Mouse (Mus musculus) CD4-positive, CD25-positive, alpha-beta regulatory T cell, adult 2 months (primary cell): ENCODE results near the gene Ccnd1.

Experiments
- DNase-seq: peaks from one replicate; pipeline ENCODE4 v3.0.0-alpha.2; 2012; ENCODE audit warnings: low read depth, low spot score

The Ccnd1 gene

DNA sequence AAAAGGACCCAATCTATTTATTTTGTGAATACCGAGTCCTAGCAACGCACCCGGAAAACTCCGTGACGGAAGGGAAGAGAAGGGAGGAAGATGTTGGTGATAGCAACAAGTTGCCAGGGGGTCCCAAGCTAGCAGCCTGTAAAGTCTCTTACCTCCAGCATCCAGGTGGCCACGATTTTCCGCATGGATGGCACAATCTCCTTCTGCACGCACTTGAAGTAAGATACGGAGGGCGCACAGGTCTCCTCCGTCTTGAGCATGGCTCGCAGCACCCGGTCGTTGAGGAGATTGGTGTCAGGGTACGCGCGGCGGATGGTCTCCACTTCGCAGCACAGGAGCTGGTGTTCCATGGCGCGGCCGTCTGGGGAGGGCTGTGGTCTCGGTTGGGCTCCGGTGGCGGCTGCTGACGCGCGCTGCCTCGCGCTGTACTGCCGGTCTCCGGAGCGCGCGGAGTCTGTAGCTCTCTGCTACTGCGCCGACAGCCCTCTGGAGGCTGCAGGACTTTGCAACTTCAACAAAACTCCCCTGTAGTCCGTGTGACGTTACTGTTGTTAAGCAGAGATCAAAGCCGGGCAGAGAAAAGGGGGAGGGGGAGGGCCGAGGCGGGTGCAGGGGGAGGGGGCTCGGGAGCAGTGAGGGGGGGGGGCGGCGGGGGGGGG, at the start of gene Ccnd1:
Gene Ccnd1 (minus strand): TSS at position 582 of the 659 bp plus-strand sequence.
- DNase-seq: peak; percentile 34

- no peak for DNase-seq
Measured at GRCm38 (mm10) chr7:144988856-144989255, 49.1 kb upstream of the Ccnd1 start.

GRCm38 (mm10) chr7:144985100-144985499, 45.4 kb upstream of the Ccnd1 start:
- DNase-seq: no peak

DNA sequence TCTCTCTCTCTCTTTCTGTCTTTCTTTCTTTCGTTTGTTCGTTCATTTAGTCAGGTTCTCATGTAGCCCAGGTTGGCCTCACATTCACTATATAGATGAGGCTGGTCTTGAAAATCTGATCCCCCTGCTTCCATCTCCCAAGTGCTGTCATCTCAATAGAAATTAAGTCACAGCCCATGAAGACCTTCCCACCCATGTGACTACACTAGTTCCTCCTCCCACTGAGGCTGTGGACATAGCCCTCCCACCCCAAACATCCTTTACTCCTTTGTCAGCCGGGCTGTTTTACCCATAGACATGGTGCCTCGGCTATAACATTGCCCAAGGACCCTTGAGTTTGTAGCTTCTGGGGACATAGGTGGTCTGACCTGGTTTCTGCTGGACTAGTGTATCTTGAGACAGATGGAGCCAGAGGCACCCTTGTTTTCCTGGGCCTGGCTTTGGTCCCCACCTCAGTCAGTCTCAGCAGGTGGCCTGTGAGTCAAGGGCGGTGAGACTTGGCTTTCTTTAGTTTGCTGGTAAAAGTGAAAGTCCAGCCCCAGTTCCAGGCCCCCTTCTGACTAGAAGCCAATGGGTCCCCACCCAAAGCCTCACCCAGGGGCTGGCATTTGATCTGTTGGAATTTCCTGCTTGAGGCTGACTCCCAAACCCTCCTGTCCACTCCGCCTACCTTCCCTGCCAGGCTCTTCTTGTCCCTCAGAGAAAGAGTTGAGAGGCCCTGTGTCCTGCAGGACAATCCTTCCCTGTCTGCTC, 42.8 kb upstream of the Ccnd1 start:
- no peak for DNase-seq

GRCm38 (mm10) chr7:144981426-144982079, 41.8 kb upstream of the Ccnd1 start:
- no peak for DNase-seq

DNA sequence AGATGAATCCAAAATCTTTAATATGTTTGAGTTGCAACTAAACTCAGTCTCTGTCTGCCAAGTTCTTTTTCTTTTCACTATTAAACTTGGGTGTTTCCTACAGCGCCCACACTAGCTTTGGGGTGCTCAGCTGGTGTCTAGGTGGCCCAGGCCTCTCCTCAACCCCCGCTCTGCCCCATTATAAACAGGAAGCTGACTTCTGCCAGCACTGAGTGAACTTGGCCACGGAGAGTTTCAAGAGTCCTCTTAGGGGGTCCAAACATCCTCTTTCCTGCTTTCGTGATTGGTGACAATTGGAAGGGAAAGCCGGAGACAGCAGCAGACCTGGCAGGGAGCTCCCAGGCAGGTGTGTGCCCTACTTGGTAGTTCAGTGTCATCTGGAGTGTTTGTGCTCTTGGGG, 40.1 kb upstream of the Ccnd1 start:
- no peak for DNase-seq

DNA sequence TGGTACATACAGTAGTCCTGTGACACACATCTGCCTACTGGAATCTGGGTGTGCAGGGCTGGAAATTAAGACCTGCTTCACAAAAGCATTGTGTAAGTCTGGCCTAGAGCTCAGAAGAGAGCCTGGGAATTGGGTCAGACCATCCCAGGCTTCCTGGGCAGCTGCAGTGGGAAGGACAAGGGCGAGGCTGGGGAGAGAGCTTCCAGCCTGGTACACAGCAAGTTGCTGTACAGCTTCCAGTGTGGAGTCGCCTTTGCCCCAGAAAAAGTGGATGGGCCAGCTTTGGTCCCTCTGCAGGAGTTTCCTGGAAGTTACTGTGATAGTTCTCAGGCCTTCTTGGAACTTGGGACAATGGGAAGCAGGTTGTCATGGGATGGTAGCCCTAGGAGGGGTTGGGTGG, 37.4 kb upstream of the Ccnd1 start:
- no peak for DNase-seq

- DNase-seq: no peak
Measured at GRCm38 (mm10) chr7:144973461-144973860, 33.7 kb upstream of the Ccnd1 start.

DNA sequence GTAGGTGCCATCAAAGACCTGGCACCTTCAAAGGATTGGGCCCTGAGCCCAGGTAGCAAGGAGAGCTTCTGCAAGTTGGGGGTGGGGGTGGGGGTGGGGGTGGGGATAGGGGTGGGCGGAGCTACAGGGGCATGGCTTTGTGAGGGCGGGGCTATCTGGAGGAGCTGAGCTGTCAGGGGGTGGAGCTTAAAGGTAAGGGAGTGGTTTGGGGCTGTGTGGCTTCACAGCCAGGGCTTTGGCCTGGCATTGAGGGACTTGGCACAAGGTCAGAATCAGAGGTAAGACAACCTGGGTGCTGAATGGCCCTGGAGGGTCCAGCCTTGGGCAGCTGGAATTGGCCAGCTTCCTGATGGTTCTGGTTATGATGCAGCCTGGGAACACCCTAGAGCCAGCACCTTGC, 32.0 kb upstream of the Ccnd1 start:
- DNase-seq: no peak

GRCm38 (mm10) chr7:144970997-144971768, 31.5 kb upstream of the Ccnd1 start:
- no peak for DNase-seq

GRCm38 (mm10) chr7:144965893-144966292, 26.2 kb upstream of the Ccnd1 start:
- no peak for DNase-seq

DNA sequence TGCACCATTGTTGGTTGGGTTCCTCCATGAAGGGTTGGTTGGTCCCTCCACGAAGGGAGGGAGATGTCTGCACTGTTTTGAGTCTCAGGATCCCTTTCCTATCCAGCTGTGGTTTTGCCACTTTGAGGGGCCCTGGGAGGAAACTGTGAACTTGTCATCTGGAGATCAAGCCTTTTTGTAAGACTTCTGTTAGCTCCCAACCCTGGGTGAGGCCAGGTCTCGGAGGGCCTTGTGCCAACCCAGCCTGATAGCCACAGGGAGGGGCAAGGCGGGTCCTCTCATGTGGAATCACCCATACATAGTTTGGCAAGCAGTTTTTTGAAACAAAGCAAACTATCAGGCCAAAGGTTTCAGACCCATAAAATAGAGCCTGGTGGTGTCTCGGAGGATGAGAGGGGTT, 24.6 kb upstream of the Ccnd1 start:
- DNase-seq: no peak

DNA sequence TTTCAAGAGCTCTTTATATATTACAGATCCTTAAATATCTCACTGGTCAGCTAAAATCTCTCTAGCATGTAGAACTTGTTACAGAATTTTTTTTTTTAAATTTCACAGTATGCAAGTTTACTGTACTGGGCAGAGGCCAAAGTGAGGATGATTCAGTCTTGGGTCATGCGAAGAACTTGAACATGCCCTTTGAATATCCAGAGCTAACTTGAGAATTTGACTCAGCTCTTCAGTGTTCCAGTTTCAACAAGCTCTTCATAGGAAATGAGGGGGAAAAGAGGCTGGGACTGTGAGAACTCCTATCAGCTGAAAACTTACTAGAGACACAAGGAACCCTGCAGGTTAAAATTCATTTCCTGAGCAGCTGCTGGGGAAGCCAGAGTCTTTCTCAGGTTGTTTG, 24.2 kb upstream of the Ccnd1 start:
- DNase-seq: no peak

- no peak for DNase-seq
Measured at GRCm38 (mm10) chr7:144958509-144959395, 19.0 kb upstream of the Ccnd1 start.

DNA sequence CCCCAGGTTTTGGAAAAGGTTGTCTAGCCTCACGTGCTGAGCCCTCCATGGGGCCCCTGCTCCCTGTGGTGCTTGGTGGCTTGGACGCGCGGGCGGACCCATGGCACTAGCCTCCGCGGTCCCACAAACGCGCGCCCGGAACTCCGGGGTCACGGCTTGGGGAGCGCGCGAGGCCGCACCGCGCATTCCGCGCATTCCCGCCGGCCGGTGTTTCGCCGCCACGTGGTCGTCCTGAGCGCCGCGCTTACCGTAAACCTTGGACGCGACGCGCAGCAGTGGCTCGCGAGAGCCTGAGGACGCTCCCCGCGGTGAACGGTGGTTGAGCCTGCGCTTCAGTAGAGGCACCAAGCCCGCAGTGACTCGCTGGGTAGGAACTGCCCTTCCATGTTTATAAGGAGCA, 3.5 kb upstream of the Ccnd1 start:
- peak; percentile 30 for DNase-seq

DNA sequence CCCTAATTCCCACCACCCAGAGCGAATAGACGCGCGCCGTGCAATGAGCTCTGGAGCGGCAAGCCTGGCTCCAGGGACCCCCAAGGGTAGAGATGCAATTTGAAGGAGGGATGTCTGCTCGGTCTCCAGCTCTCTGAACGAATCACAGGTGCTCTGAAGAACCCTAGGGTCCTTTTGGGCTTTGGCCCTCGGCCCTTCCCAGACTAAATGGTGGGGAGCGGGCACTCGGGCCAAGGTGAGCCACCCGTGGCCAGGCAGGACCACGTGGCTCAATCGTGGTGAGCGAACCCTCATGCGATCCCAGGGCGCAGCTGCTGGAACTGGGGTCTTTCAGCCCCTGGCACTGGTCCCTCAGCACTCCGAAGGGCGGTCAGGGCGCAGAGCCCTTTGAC, 3.0 kb upstream of the Ccnd1 start:
- no peak for DNase-seq

DNA sequence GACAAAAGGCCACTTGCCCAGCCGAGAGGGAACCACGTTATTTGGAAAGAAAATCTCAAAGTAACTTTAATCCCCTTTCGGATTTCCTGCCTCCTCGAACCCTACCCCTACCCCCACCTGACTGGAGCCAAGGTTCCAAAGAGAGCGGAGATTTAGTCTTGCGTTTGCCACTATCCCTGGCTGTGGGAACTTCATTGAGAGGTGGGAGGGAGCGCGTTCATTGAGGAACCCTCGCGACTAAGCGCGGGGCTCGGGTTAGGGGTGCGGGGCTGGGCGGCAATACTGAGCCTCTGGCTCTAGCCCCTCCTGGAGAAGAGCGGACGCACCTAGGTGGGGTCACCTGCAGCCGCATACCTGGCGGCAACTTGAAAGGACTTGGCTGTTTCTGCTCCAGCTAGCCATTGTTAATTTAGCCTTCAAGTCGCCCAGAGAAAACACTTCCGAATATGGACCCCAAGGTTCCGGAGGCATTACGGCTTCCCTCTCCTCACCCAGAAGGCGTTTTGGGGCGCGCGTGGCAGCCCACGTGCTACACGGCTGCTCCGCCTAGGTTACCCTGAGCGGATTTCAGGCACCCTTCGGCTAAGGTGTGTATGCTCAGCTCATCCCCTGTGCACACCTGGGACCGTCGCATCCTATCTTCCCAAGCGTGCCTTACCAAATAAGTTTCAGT, 2.5 kb upstream of the Ccnd1 start:
- no peak for DNase-seq

DNA sequence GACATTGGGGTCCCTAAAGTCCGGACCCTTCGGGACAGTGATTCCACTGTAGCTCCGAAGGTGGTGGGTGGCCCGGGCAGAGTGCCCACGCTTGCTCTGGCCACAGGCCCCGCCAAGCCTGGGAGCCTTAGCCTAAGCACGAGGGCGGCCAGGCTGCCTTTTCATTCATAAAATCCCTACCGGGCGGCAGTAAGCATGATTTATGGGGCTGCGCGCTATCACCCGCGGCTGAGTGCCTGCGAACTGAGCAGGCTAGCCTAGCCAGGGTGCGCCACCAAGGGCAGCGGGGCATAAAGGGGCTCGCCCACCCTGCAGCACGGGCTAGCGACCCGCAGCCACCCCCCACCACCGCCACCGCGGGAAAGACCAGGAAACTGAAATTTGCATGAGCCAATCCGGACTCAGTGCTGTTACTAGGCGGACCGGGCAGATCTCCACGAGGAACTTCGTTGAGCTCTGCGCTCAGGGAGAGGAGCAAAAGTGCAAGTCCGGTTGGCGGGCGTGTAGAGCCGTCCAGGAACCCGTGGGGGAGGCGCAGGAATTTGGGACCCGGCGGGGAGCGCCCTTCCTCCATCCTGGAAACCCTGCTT, 1.6 kb upstream of the Ccnd1 start:
- peak; percentile 19 for DNase-seq

DNA sequence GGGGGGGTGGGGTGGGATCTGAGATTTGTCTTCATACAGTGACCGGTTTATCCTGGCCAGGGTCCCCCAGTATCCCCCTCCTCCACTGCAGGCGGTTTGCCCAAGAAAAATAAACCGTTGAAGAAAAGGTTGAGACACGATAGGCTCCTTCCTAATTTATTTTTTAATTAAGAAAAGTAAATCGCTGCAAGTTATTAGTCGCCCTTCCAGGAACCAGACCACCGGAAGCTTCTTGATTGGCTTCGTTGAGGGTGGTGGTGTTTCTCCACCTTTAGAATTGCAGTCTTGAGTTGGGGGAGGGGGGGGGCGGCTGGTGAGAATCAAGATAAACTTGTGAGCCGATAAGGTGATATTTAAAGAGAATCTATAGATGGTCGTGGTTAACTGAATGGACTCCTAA, 860 bp upstream of the Ccnd1 start:
- no peak for DNase-seq

DNA sequence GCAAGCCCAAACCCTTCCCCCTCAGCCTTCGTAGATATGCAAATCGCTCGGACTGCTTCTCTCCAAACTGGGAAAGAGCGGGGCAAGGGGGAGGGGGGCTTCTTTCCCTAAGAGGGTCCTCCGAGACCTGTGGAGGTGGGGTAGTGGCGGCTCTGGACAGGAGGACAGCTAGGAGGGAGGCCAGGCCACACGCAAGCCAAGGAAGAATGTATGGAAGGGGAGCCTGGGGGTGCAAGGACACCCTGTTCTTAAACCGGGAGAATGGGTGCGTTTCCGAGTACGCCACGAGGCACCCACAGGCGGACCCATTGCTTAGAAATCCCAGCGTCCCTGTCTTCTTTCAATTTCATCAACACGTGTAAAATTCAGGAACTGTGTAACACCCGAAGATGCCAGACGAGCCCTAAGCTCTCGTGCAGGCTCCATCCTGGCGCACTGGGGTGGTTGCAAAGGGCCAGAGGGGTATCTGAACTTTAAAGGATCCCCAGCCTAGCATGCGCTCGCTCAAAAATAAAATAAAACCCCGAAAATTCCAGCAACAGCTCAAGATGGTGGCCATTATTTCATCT, 362 bp upstream of the Ccnd1 start:
- DNase-seq: no peak
